Comparison of ENCODE assay signal across 9 mouse cellular contexts in the genomic region with DNA sequence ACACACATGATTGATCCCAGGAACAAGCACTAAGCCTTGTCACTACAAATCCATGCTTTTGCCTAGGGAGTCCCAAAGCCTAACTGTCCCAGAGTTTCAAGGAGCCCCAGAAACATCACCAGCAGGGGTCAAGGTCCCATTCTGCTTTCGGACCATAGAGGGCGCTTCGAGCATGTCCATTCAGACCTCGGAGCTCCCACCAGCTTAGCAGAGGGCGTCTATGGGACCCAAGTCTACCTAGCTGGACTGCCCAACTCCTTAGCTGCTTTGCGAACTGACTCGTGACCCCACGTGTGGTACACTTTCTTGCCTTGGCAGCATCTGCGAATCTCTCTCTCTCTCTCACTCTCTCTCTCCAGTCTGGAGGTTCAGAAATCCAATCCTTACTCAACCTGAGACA. TPM values are rescaled to one million over a fixed set of nuclear protein-coding genes. Genes with fewer than 3 reads are reported as not detected.
DNase-seq lines count a peak whose midpoint lies in the region; ATAC-seq and TF ChIP-seq lines count a peak whose summit lies in the region.
"Had no signal": no experiment of that assay in that cellular context is flagged by ENCODE, and none has a peak within 500 bp of the region (broad histone marks: within the 10 kb centered on the region; RNA-seq: fewer than 3 reads in every experiment).

No protein-coding gene starts in this region.

- DNase-seq in gastrocnemius, adult 2 months: no peak
- no peak for DNase-seq in gastrocnemius, postnatal 36 days
- DNase-seq in R1 (ENCODE audit: low read depth, low spot score): peak; percentile 64
- peak; percentile 29 to 50 for DNase-seq in heart, postnatal 14 days
- DNase-seq in neural tube, embryonic 11.5 days (ENCODE audit: low spot score): peak; percentile 76
- DNase-seq in left cerebral cortex, postnatal 10 days (ENCODE audit: extremely low spot score in 1 of 2, low spot score in 2 of 2): no peak
- no peak for DNase-seq in right cerebral cortex, postnatal 14 days

- no peak overlapping the region for H3K27ac ChIP-seq in gastrocnemius, adult 2 months
- no peak overlapping the region for H3K27ac ChIP-seq in limb, embryonic 13.5 days
- no peak overlapping the region for H3K27ac ChIP-seq in neural tube, embryonic 11.5 days (ENCODE audit: low read depth, low read length)

- no peak overlapping the region for H3K4me3 ChIP-seq in gastrocnemius, adult 2 months
- H3K4me3 ChIP-seq in limb, embryonic 13.5 days: peak overlapping the region; percentile 66; the same call in 1 of the 2 replicates
- H3K4me3 ChIP-seq in neural tube, embryonic 11.5 days (ENCODE audit: low read depth, low read length): no peak overlapping the region

- H3K36me3 ChIP-seq in limb, embryonic 13.5 days: peaks cover 3% of the 10 kb centered on the region; the same call in 1 of the 2 replicates
- H3K36me3 ChIP-seq in neural tube, embryonic 11.5 days (ENCODE audit: control insufficient read depth, insufficient read depth, low read length): no peaks in the 10 kb centered on the region

- WGBS in limb, embryonic 13.5 days: 2% methylated on average over 9 of the region's 9 CpGs
- 3% methylated on average over 9 of the region's 9 CpGs for WGBS in neural tube, embryonic 11.5 days

- intact Hi-C loops in gastrocnemius, adult 2 months (cut with DNase I): loop anchor here (10.0 kb wide), 1 partner anchor 502 kb away; no protein-coding TSS in a partner anchor
- intact Hi-C loops in gastrocnemius, postnatal 36 days (cut with DNase I): no loop called here
- intact Hi-C loops in heart, postnatal 14 days (cut with DNase I): loop anchor here (10.0 kb wide), 1 partner anchor 502 kb away; no protein-coding TSS in a partner anchor
- intact Hi-C loops in left cerebral cortex, postnatal 10 days (cut with DNase I): loop anchor here (5.0 to 10.0 kb wide), 4 partner anchors 212 to 1306 kb away; a partner anchor contains a TSS

- H3K4me1 ChIP-seq in limb, embryonic 13.5 days: peaks cover 36% of the 10 kb centered on the region
- H3K4me1 ChIP-seq in neural tube, embryonic 11.5 days (ENCODE audit: control insufficient read depth, insufficient read depth, low read length): peaks cover 28% of the 10 kb centered on the region

- peaks cover 97% of the 10 kb centered on the region for H3K27me3 ChIP-seq in limb, embryonic 13.5 days
- H3K27me3 ChIP-seq in neural tube, embryonic 11.5 days (ENCODE audit: control insufficient read depth, insufficient read depth, low read length): peaks cover 53% of the 10 kb centered on the region

- peak overlapping the region; percentile 83 for H3K4me2 ChIP-seq in limb, embryonic 13.5 days (replicated peaks)
- no peak overlapping the region for H3K4me2 ChIP-seq in neural tube, embryonic 11.5 days (ENCODE audit: low read depth)

- ATAC-seq in limb, embryonic 13.5 days (ENCODE audit: low FRiP score, low read depth): 0 out of 2 replicates have a peak, but pooled peaks have one; percentile 29
- no peak for ATAC-seq in neural tube, embryonic 11.5 days (ENCODE audit: insufficient read depth, low FRiP score, low TSS enrichment)

- H3K9ac ChIP-seq in limb, embryonic 13.5 days: peak overlapping the region; percentile 62; the same call in 1 of the 2 replicates
- H3K9ac ChIP-seq in neural tube, embryonic 11.5 days (ENCODE audit: low read length): no peak overlapping the region

- H3K9me3 ChIP-seq in limb, embryonic 13.5 days: no peaks in the 10 kb centered on the region
- no peaks in the 10 kb centered on the region for H3K9me3 ChIP-seq in neural tube, embryonic 11.5 days (ENCODE audit: control insufficient read depth, low read length)

- TF ChIP-seq CTCF in gastrocnemius, adult 2 months (IDR thresholded peaks at IDR 0.05): peak; percentile 53

RNA-seq across cellular contexts. Expression of a gene that starts 7.0 kb away (rescaled TPM):
- not detected for total RNA-seq in gastrocnemius, adult 2 months (2021)
- not detected for total RNA-seq in gastrocnemius, postnatal 36 days (2021)
- total RNA-seq in heart, postnatal 14 days (2021): 1 to 10 TPM; 4.4 to 5.4 TPM
- 6.5 and 9.4 TPM in 2 replicates for polyA plus RNA-seq in limb, embryonic 13.5 days (2015; fragmentation: Nextera tagmentation; extraction: Ambion mirVana)
- polyA plus RNA-seq in neural tube, embryonic 11.5 days (2014; fragmentation: Nextera tagmentation; extraction: Ambion mirVana): 1.9 and 2.4 TPM in 2 replicates
- total RNA-seq in left cerebral cortex, postnatal 10 days (2021): 1 to 10 TPM in 1 of 2 experiments, under 1 TPM in 1; 0.84 to 1.0 TPM
- total RNA-seq: MEL had no signal

Comparison
In these comparisons a context has a peak if more than half of its experiments do, and no peak if none do; other contexts are left out.
1. DNase-seq: peak in R1 (single experiment), heart, postnatal 14 days (2 of 2) and neural tube, embryonic 11.5 days (single experiment); none in gastrocnemius, adult 2 months (single experiment), gastrocnemius, postnatal 36 days (0 of 2), left cerebral cortex, postnatal 10 days (0 of 2) and right cerebral cortex, postnatal 14 days (single experiment).